Mouse (Mus musculus) kidney, adult 11 months (tissue): Measurements from ENCODE around the gene Ppp3ca.
"Not testable (repeated sequence)": the region's sequence is repeated elsewhere in the genome, so short reads cannot be mapped to it uniquely, and the experiment has no call there.

Experiments
- DNase-seq: peaks from one replicate; pipeline ENCODE4 v3.0.0; 2022

Gene Ppp3ca

DNA sequence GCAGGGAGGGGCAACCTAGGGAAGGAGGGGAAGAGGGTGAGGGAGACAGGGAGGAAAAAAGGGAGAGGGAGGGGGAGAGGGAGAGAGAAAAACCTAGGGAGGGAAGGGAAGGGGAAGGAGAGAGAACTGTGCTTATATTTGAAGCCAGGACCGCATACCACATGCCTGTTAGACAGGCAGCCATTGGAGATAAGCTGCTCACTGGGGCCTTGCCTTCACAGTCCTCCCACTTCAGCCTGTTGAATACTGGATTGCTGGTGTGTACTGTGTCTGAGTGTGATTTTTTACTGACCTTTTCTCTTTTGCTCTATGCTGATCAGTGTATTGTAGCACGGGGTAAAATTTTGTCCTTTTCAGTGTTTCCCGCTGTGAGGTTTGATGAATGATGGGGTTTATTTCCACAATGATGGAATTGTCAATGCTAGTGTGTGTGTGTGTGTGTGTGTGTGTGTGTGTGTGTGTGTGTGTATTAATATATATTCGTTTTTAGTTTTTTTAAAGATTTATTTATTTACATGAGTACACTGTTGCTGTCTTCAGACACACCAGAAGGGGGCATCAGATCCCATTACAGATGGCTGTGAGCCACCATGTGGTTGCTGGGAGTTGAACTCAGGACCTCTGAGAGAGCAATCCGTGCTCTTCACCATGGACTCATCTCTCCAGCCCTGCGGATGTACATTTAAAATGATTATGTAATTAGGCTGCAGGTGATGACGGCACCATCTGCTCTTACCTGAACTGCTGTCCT, 20.0 kb downstream of the Ppp3ca start:
- DNase-seq: no peak

DNA sequence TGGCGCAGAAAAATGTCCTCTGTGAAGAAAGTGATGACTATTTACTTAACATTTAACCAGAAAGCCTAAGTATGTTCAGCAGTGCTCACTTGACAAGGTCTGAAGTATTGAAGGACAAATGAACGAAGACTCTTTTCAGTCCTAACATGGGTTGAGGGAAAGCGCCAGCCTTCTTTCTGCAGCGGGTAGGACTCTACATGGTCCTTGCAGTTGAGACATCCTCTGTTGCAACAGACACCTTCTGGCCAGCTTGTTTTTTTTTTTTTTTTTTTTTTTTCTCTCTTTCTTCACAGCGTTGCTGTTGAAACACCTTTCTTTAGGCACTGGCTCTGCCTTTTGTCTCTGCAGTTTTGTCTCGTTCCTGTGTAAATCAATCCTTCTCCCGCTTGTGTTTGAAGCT, 22.1 kb downstream of the Ppp3ca start:
- no peak for DNase-seq

DNA sequence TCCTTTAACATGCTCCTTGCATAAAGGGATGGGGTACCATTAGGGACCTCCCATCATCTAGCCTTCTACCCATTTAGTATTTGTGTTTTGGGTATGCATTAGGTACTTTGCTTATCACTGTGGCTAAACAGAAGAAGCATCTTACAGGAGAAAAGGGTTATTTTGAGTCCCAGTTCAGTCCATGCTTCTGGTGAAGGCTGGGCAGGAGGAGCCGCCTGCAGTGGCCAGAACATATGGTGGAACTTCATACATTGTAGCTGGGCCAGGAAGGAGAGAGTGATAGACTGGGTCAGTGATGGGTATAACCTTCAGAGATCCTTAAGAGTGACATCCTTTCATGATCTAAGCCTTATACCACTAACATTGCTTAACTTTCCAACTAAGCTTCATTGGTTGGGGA, 23.6 kb downstream of the Ppp3ca start:
- DNase-seq: no peak

DNA sequence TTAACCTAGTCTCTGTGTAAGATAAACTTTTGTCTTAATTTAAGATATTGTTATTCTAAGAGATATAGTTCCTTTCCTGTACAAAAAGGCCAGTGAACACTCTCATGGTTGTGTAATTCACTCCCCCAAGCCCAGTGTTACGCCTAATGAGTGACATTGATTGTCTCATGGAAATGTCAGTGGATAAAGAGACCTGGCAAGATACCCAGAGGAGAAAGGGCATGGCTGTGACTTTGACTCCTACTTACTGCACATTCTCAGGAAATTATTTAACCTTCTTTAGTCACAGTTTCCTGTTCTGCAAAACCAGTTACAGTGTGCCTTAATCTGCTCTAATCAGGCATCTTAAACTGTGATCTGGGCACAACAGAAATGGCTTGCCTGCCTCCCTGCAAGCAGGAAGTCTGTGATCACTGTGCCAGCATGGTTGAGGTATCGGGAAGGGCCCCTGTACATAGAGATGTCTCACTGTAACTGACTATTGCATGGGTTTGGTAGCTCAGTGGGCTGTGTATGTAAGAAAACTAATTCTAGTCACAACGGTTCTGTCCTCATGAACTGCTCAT, 27.8 kb downstream of the Ppp3ca start:
- peak; percentile 14 for DNase-seq

DNA sequence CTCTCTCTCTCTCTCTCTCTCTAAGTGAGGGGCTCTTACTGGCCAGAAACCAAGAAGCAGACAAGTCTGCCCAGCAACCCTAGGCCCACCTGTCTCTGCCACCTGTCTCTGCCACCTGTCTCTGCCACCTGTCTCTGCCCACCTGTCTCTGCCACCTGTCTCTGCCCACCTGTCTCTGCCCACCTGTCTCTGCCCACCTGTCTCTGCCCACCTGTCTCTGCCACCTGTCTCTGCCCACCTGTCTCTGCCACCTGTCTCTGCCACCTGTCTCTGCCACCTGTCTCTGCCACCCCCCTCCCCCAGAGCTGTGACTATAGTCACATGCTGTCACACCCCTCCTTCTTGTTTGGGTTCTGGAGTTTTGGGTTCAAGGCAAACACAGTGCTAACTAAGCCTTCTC, 29.8 kb downstream of the Ppp3ca start:
- not testable (repeated sequence) for DNase-seq

DNA sequence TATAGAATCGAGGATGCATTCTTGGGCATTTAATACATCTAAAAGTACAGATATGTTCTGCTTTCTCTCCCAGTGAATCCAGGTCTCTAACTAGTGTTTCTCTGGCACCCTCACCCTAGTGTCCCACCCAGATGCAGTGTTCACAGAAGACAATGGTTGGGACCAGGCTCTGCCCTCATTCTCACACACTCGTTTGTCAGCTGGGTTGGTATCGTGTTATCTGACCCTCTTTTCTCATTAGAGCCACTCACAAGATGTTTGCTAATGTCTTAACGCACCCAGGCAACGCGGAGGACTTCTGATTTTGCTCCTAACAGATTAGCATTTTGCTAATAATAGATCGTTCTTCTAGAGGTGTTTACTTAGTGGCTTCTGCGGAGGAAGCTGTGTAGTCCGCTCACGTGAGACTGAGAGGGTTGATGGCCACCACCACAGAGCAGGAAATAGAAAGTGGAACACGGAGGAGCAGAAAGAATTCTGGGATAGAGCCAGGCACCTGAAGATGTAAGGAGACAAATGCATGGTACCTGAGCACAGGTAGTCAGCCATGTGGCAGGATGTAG, 30.6 kb downstream of the Ppp3ca start:
- no peak for DNase-seq

DNA sequence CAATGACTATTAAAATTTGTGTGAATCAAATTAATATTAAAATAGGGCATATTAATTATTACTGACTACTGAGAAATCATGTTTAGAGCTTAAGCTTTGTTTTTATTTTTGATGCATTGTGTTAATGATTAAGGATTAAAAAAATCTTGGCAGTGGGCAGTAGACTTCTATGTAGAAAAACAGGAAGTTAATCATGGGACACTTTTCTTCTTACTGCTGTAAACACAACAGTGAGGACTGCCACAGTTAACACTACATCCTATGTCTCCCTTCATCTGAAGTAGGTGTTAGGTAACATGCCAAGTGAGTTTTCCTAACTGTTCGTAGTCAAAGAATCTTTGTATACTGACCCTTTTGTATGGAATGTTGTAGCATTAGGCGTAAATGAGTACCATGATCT, 32.9 kb downstream of the Ppp3ca start:
- DNase-seq: no peak

DNA sequence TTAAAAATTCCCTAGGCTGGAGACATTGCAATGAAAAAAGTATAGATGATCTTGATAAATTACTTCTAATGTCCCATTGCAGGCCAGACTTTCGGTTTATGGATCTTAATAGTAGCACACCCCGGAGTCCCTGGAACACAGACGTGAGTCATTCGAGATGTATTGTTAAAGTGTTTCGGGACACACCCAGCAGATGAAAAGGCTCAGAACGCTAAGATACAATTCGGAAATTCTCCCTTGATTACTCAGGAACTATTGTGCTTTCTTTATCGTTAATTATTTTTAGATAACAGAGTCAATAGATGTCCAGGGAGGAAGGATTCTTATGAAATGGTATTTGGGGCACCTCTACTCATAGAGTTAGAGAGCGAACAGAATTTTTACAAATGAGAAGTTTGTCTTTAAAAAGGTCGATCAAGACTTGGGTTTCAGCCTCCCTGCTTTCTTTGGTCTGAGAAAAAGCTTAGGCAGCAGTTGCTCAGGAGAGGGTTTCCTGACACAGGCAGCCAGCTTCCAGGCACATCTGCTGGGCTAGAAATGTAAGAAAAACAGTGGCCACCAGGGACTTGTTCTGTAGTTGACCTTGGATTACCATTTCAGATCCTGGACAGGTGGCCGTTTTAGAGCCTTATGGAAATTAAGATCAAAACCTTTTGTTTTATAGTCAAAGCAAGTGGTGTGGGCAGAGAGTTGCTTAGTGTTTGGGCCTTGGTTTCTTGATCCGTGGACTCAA, 34.8 kb downstream of the Ppp3ca start:
- DNase-seq: no peak

DNA sequence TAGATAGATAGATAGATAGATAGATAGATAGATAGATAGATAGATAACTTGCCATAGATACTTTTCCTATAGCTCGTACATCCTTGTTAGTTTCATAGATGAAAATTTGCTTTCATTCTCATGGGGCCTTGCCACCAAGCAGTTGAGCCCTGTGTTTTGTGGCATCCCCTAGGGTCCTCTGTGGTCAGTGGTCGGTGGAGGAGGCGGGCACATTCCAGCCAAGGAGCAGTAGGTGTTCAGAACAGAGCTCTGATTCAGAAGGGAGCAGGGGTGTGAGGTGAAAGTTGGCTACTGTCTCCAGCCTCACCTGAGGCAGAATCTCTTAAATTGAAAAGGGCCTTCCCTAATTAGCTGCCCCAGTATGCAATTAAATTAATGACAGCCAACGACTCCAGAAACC, 36.1 kb downstream of the Ppp3ca start:
- no peak for DNase-seq

DNA sequence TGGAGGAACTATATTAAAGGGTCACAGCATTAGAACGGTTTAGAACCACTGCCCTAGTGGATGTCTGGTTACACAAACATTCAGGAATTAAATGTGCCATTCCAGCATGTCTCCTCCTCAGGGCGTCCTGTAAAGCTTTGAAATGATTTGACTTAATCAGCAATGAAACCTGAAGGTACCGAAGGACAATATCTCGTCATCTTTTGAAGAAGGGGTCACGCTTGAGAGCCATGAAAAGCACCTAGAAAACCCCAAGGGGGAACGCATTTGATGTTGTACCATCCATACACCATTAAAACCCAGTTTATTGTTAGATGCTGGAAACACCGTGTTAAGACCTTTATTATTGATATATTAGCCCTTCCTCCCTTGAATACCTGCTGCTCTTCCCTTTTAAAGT, 36.8 kb downstream of the Ppp3ca start:
- no peak for DNase-seq

DNA sequence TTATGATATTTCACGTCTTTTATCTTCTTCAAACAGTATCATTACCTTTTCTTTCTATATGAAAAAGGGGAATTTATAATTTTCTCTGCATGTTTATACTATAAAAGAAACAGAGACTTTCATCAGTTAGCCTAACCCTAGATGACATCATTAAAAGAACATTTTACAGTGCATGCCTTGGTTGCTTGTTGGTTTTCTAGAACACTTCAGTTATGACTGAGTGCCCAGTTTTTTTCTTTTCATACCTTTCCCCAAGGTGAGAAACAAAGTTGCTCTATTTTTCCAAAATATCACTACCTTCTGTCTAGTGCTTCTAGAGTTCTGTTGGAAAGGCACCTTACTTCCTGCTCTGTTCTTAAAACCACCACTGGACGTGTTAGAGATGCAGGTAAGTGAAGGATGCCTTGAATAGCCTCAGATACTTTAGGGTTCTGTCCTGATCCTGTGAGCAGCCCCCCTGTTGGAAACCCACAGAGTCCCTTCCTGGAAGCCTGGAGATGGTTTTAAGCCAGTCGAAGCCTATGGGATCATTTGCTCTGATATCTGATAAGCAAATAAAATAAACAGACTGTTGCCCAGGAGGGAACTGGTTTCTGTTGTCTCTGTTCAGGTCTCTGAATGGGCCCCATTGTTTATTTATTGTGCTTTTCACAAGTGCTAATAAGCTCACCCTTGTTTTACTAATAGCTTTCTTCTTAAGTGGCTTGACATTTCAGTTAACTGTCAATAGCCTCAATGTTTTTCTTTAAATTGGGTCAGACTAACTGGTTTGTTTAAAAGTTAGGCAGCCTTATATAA, 37.5 kb downstream of the Ppp3ca start:
- DNase-seq: no peak

DNA sequence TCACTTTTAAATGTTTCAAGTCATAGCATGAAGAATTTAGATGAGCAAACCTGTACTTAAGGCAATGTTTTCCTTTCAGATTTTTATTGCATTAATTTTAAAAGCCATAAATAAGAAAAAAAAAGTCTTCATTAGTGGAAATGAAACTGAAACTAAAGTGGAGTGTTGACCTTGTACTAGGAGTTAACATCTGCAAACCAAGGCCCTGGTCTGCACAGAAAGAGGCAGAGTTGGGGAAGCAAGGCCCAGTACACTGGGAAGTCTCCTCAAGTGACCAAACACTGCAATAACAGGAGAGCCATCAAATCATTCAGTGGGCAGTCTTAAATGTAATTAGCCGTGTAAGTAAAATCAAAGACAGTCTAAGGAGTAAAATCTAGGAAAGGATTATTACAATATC, 38.3 kb downstream of the Ppp3ca start:
- DNase-seq: no peak

DNA sequence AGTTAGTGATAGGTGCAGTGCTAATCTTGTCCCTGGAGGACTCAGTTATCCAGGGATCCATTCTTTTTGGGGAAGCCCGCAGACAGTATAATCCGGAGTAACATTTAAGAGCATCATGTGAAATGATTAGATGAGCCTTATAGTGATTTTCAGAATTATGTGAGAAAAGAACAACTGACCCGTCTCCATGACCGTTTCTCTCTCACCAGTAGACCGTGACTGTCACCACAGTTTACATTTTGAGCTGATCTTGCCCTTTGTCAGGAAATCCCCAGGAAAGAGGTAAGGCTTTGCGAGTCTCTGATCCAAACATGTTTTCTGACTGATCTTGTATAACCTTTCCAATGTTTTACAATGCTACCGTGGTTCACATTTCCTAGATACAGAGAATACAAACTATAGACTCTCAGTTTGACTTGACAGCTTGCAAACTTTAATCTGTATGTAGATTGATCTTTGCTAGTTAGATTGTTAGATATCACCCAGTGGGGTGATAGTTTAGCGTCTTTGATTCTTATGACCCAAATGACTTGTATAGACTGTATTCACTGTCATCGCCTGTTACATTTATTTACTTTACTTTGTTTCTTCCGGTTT, 40.5 kb downstream of the Ppp3ca start:
- no peak for DNase-seq

DNA sequence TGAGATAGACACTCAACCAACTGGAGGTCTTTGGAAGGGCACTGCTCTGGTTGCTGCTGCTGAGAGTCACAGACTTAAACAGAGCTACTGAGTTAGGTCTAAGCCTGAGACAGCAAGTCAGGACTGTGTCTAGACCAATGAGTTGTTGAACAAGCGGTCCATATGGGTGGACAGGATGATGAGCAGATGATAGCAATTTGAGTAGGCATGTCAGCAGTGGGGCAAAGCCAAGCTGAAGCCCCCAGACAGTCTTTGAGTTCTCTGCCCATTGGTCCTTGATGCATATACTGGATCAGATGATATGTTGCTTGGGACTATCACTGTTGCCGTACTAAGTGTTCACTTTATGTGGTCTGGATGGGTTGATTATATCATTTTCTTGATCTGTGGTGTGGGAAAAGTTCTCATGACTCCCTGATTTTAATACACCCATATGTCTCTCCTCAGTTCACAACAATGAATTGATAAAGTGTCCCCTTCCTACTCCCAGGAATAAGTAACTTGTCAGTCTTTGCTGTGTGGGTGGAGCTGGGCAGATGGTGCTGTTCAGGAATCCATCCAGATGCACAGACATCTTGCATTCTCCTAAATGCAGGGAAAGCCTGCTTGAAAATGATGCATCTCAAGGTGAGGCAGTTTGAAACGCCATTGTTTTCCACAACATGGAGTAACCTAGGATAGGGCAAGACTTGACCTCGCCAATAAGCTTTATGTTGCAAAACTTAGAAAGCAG, 44.5 kb downstream of the Ppp3ca start:
- no peak for DNase-seq

DNA sequence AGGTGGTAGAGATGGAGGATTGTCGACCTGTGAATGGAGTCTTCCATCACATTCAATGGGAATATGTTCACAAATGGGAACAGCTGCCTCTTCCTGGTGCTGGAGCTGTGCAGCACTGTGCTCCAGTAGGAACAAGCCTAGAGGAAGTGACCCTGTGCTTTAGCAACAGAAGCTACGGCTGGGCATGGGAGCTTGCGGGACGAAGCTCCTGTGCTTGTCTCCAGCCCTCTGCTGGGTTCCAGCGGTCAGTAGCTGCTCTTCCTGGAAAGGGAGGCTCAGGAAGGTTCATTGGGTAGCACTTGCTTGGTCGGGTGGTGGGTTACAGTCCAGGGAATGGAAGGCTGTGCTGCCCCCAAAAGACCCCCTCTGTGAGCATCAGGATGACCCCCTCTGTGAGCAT, 46.3 kb downstream of the Ppp3ca start:
- DNase-seq: no peak

DNA sequence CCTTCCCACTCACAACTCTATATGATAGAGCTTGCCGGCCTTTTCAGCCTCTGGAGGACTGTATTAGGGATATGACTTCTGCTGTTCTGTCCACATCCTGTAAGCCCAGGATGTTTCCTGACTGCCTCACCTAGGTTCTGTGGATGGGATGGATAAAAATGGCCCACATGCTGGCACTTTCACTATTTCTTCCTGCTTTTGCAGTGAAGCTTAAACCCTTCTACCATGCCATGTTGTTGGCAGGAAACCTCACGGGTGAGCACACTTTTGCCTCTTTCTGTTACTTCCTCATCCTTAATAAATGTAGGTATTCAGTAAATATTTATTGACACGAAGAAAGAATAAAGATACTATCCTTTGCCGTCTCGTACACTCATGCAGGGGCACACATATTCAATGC, 48.5 kb downstream of the Ppp3ca start:
- no peak for DNase-seq

DNA sequence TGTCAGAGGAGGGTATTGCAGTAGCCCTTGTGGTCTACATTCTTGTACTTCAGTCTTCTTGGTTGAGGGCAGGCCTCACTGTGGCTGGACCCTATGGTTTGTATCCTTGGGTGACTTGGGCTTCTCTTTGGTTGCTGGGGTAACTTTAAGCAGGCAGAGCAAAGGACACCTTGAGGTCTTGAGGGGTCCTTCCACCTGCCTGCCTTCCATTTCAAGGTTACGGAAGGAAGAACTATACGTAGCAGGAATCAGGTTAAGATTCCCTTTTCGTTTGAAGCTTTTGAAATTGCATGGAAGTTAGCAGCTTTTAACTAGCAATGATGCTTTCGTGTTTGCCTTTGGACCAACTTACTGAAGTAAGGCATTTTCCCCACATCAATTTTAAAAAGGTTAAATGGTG, 51.3 kb downstream of the Ppp3ca start:
- no peak for DNase-seq

DNA sequence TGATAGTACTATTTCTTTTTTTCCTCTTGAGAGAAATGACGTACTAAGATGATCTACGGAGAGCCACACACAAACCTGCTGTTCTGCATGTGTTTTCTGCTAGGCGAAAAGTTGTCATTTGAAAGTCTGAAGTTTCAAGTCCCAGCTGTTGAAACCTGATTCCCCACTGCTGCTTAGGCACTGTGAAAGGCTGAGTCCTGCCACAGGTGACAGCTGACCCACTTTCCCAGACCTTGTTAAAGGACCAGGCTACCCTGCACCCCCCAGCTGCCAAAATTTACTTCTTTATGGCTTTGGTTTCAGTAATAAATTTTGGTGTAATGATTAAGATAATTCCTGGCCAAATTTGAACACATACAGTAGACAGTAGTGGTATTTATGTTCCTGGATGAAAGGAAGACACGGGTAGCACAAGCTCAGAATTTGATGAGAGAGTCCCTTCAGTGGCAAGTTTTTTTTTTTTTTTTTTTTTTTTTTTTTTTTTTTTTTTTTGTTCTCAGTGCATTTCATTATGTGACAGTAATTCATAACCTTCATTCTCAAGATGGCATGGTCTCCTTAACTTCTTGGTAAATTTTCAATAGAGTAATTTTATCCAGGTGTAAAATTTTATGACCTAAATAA, 52.0 kb downstream of the Ppp3ca start:
- DNase-seq: no peak

DNA sequence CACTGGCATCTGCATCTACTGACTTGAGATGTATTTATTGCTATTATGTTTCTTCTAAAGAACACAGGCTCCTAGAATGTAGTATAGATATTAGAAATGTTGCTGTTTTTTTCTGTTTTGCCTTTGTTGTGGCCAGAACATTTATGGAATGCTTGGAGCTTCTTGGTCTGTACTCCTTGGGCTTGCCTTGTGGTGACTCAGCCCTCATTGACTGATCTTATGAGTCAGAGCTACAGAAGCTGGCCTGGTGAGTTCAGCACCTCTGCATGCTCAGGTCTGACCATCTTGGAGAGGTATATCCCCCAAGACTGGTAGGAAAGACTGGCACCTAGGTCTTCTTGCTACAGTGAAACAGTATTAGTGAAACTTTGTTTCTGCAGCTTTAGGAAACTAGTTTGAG, 52.6 kb downstream of the Ppp3ca start:
- no peak for DNase-seq

DNA sequence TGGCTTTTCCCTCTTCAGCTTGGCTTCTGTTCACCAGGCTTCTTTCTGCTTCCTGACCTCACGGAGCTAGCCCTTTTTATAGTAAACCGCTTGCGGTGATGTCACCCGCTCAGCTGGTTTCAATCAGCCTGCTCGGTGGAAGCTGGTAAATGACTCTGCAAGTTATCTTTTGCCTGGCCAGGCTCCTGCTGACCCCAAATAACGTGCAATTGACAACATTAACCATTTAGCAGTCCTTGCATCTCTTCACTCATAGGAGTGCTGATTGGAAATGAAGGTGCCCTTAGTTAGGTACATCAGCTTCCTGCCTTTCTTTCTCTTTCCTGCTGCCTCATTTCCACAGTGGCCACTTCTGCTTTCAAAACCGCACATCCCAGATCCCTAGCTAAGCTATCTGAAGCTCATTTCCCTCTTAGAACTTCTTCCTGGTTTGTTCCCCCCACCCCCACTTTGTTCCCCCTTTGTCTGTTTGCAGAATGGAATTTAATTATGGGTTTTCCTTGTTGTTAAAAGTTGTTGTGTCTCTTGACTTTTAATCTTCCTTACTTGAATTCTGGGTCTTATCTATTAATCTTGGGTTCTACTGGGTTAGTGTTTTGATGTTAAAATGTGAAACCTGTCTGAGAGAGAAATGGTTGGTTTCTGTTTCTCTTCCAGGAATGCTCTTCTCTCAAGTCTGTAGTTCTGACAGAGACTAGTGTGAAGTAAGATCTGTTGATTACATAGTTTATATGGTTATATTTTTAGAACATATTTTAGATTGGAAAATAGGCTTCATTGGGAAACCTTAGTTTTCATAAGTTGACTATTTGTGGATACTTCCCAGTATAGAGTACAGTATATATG, 55.6 kb downstream of the Ppp3ca start:
- peak; percentile 29 for DNase-seq

DNA sequence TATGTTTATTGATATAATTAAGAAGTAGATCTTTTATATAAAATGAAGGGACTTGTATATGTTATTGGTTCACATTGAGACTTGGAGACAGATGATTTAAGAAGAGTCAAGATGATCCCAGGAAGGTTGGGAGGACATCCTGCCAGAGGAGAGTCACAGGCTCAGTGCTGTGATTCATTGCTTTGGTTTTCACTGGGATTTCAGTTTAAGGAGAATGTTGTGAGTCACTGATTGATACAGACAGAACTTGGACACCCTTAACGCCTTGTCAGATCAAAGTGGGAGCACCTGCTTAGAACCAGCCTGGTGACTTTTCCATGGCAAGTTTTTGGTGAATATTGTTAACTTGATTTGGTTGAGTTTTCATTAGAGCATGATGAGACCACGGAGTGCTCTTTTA, 58.0 kb downstream of the Ppp3ca start:
- DNase-seq: no peak
